Mouse (Mus musculus) left cerebral cortex, postnatal 10 days (tissue): ENCODE results near the gene Ptprb. TPM values are rescaled to one million over a fixed set of nuclear protein-coding genes. Genes with fewer than 3 reads are reported as not detected.

ENCODE experiments used
- DNase-seq, 2 experiments: peaks; one replicate each; pipeline ENCODE4 v3.0.0; 2021 to 2022; ENCODE audit warnings: low spot score in 2 of 2, mixed read lengths in 1 of 2; ENCODE audit errors: extremely low spot score in 1 of 2
- intact Hi-C: fragments of 180-260 bp; cut with DNase I; formaldehyde crosslinking; loops from one replicate; pipeline ENCODE4 v1.15.1; 2025
- total RNA-seq, 2 experiments: library from RNA; stranded (reverse); gene quantifications; 2 replicates each; pipeline ENCODE4 v1.2.3; 2021

Gene Ptprb
- total RNA-seq: 10 to 100 TPM; 19.0 to 19.9 TPM

- no peak for DNase-seq
Measured at GRCm38 (mm10) chr10:116275280-116275679, at the start of gene Ptprb. Gene Ptprb (plus strand): TSS chr10:116275523.

GRCm38 (mm10) chr10:116235299-116235698 is 40.0 kb upstream of the Ptprb start:
- intact Hi-C loops: no loop called here
- no peak for DNase-seq

More at GRCm38 (mm10) chr10:116275280-116275679, at the start of gene Ptprb:
- intact Hi-C loops: no loop called here

GRCm38 (mm10) chr10:116242200-116242599 is 33.1 kb upstream of the Ptprb start:
- no peak for DNase-seq
- intact Hi-C loops: no loop called here

- intact Hi-C loops: no loop called here
- DNase-seq: no peak
Measured at GRCm38 (mm10) chr10:116243373-116243772, 31.9 kb upstream of the Ptprb start.

GRCm38 (mm10) chr10:116245632-116246031 is 29.7 kb upstream of the Ptprb start:
- intact Hi-C loops: no loop called here
- DNase-seq: no peak

- intact Hi-C loops: no loop called here
- no peak for DNase-seq
Measured at GRCm38 (mm10) chr10:116252668-116253067, 22.7 kb upstream of the Ptprb start.

- intact Hi-C loops: no loop called here
- DNase-seq: no peak
Measured at GRCm38 (mm10) chr10:116253972-116254371, 21.4 kb upstream of the Ptprb start.

GRCm38 (mm10) chr10:116259298-116259697 is 16.0 kb upstream of the Ptprb start:
- DNase-seq: no peak
- intact Hi-C loops: no loop called here

GRCm38 (mm10) chr10:116260658-116261433 is 14.5 kb upstream of the Ptprb start:
- peak in 1 of 2 experiments; percentile 67 for DNase-seq
- intact Hi-C loops: no loop called here

GRCm38 (mm10) chr10:116261559-116261958 is 13.8 kb upstream of the Ptprb start:
- intact Hi-C loops: no loop called here

GRCm38 (mm10) chr10:116264521-116264920 is 10.8 kb upstream of the Ptprb start:
- intact Hi-C loops: no loop called here
- DNase-seq: no peak

More at GRCm38 (mm10) chr10:116261559-116261958, 13.8 kb upstream of the Ptprb start:
- peak in 1 of 2 experiments; percentile 17 for DNase-seq

- DNase-seq: peak in 1 of 2 experiments; percentile 66
- intact Hi-C loops: no loop called here
Measured at GRCm38 (mm10) chr10:116266561-116267433, 8.5 kb upstream of the Ptprb start.

- no peak for DNase-seq
- intact Hi-C loops: no loop called here
Measured at GRCm38 (mm10) chr10:116267434-116267822, 7.9 kb upstream of the Ptprb start.

- no peak for DNase-seq
- intact Hi-C loops: no loop called here
Measured at GRCm38 (mm10) chr10:116268343-116268742, 7.0 kb upstream of the Ptprb start.

GRCm38 (mm10) chr10:116270646-116271469 is 4.5 kb upstream of the Ptprb start:
- DNase-seq: peak in 1 of 2 experiments; percentile 75
- intact Hi-C loops: no loop called here

- peak in 1 of 2 experiments; percentile 28 for DNase-seq
- intact Hi-C loops: no loop called here
Measured at GRCm38 (mm10) chr10:116271470-116271915, 3.8 kb upstream of the Ptprb start.

GRCm38 (mm10) chr10:116272156-116272555 is 3.2 kb upstream of the Ptprb start:
- intact Hi-C loops: no loop called here
- no peak for DNase-seq

- DNase-seq: no peak
- intact Hi-C loops: no loop called here
Measured at GRCm38 (mm10) chr10:116286697-116287344, 11.5 kb downstream of the Ptprb start.
